Mouse (Mus musculus) common myeloid progenitor, adult 5-6 weeks (primary cell): ENCODE results near the gene Aldh1l1. TPM values are rescaled to one million over a fixed set of nuclear protein-coding genes. Genes with fewer than 3 reads are reported as not detected.
"Not testable (repeated sequence)": the region's sequence is repeated elsewhere in the genome, so short reads cannot be mapped to it uniquely, and the experiment has no call there.

ENCODE experiments used
- ATAC-seq: replicated peaks from 2 replicates; pipeline ENCODE4 v1.8.0; 2016; ENCODE audit warnings: low read depth, mild to moderate bottlenecking, moderate TSS enrichment, inconsistent platforms; ENCODE audit not compliant: poor library complexity, severe bottlenecking
- total RNA-seq: library from RNA; stranded (forward); fragments of 200-1000, 187-1606 nt; gene quantifications from 2 replicates; pipeline ENCODE4 v1.2.3, GENCODE M21; 2017

Gene Aldh1l1
- total RNA-seq, 1 experiment from 2014 or later = 3.7 TPM

- ATAC-seq = no peak
These were observed 127.0 kb downstream of the Aldh1l1 start for GRCm38 (mm10) chr6:90613277-90613676.

- ATAC-seq = no peak
These were observed 129.1 kb downstream of the Aldh1l1 start for GRCm38 (mm10) chr6:90615362-90615761.

GRCm38 (mm10) chr6:90615991-90616390 lies 129.8 kb downstream of the Aldh1l1 start:
- ATAC-seq = no peak

GRCm38 (mm10) chr6:90616481-90616880 lies 130.3 kb downstream of the Aldh1l1 start:
- no peak for ATAC-seq

- peak; percentile 57 for ATAC-seq
These were observed 132.0 kb downstream of the Aldh1l1 start for GRCm38 (mm10) chr6:90618274-90618673.

GRCm38 (mm10) chr6:90618821-90619636 lies 132.8 kb downstream of the Aldh1l1 start:
- no peak for ATAC-seq

- ATAC-seq = no peak
These were observed 133.7 kb downstream of the Aldh1l1 start for GRCm38 (mm10) chr6:90619936-90620335.

- no peak for ATAC-seq
These were observed 134.8 kb downstream of the Aldh1l1 start for GRCm38 (mm10) chr6:90620791-90621583.

- ATAC-seq = no peak
These were observed 135.3 kb downstream of the Aldh1l1 start for GRCm38 (mm10) chr6:90621584-90621890.

GRCm38 (mm10) chr6:90622758-90623455 lies 136.7 kb downstream of the Aldh1l1 start:
- peak; percentile 50 for ATAC-seq

GRCm38 (mm10) chr6:90623456-90623836 lies 137.2 kb downstream of the Aldh1l1 start:
- no peak for ATAC-seq

- no peak for ATAC-seq
These were observed 138.0 kb downstream of the Aldh1l1 start for GRCm38 (mm10) chr6:90624184-90624583.

GRCm38 (mm10) chr6:90624733-90625132 lies 138.5 kb downstream of the Aldh1l1 start:
- peak; percentile 17 for ATAC-seq

- no peak for ATAC-seq
These were observed 139.2 kb downstream of the Aldh1l1 start for GRCm38 (mm10) chr6:90625207-90625994.

GRCm38 (mm10) chr6:90627556-90627955 lies 141.3 kb downstream of the Aldh1l1 start:
- ATAC-seq = no peak

- peak; percentile 71 for ATAC-seq
These were observed 143.3 kb downstream of the Aldh1l1 start for GRCm38 (mm10) chr6:90629506-90629905.

GRCm38 (mm10) chr6:90630427-90630826 lies 144.2 kb downstream of the Aldh1l1 start:
- ATAC-seq = no peak

- ATAC-seq = not testable (repeated sequence)
These were observed 146.3 kb downstream of the Aldh1l1 start for GRCm38 (mm10) chr6:90632526-90632925.

- ATAC-seq = no peak
These were observed 148.9 kb downstream of the Aldh1l1 start for GRCm38 (mm10) chr6:90635081-90635480.

- no peak for ATAC-seq
These were observed 149.4 kb downstream of the Aldh1l1 start for GRCm38 (mm10) chr6:90635611-90636010.
